Mouse (Mus musculus) brown adipose tissue, adult 24 weeks (tissue): ENCODE measurements around the gene Zfp536. TPM values are rescaled to one million over a fixed set of nuclear protein-coding genes. Genes with fewer than 3 reads are reported as not detected.
"Not testable (repeated sequence)": the region's sequence is repeated elsewhere in the genome, so short reads cannot be mapped to it uniquely, and the experiment has no call there.

ENCODE experiments used
- H3K27ac ChIP-seq: fragments of 200-500 bp; replicated peaks from 2 replicates; pipeline ENCODE4 v1.5.1; 2012; ENCODE audit warnings: low read depth, mild to moderate bottlenecking, low read length
- H3K4me1 ChIP-seq: fragments of 200-500 bp; 2 replicates; pipeline ENCODE4 v1.6.1; 2012; ENCODE audit warnings: low read length, mixed read lengths; ENCODE audit not compliant: control insufficient read depth, insufficient read depth, insufficient read length
- H3K4me3 ChIP-seq: fragments of 200-500 bp; 2 replicates; pipeline ENCODE4 v1.5.1; 2012; ENCODE audit warnings: low read depth, mild to moderate bottlenecking, low read length, moderate library complexity; ENCODE audit not compliant: insufficient read depth
- polyA plus RNA-seq: library from polyadenylated mRNA; stranded (reverse); fragments of >200 nt; gene quantifications from 2 replicates; pipeline ENCODE4 v1.2.4, GENCODE M21; 2012; ENCODE audit not compliant: missing spikeins, insufficient read depth, insufficient read length

The Zfp536 gene
- polyA plus RNA-seq, 1 experiment, result not detected

DNA sequence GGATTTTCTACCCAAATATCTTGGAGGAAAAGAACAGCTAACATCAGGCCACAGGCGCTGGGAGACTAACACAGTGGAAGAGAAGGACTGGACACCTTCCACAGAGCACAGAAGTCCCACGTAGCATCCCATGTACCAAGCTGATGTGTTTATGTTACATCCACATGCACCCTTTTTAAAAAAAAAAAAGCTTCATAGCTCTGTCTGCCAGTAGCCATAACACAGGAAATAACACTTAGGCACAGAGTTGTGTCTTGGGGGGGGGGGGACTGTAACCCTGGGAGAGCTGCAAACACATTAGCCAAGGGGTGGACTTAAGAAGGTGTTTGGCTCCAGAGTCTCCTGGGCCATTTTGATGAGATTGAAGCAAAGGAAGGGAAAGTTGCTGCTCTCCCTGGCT is 155.6 kb downstream of the Zfp536 start:
- H3K4me1 ChIP-seq, result no peaks in the 10 kb centered on the region
- no peak overlapping the region for H3K27ac ChIP-seq
- no peak overlapping the region for H3K4me3 ChIP-seq

DNA sequence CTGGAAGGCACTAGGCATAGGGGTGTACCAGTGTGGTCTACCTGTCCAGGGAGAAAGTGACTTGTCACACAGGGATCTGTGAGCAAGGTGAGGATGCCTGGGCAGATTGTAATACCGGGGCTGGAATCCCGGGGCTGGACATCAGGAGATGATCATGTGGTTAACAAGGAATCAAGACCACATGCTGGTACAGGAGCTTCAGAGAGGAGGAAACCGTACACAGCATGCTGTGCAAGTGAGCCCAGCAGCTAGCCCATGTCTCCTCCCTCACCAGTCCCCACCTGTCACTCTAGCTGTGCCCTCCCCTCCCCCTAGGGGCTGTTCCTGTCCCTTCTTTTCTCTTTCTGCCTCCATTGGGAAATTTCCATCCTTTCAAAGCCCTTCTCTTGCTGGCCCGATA is 157.5 kb downstream of the Zfp536 start:
- Histone ChIP-seq H3K27ac (no peak overlapping the region), H3K4me1 (no peaks in the 10 kb centered on the region), H3K4me3 (no peak overlapping the region)

DNA sequence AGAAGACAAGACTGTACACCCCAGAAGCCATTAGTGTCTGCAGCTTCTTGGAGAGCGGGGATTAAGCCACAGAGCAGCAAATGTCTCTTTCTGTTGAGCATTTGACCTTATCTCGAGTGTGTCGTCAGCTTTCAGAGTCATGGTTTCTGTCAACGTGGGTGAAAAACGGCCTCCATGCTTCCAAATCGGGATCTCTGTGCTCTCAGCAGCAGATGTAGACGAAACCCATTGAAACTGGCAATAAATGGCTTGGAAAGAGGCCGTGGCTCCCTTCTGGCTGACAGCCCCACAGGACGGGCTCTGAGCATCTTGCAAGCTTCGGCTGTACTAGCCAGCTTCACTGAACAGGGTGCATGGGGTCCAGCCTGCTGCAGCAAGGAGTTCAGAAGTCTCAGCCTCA is 159.1 kb downstream of the Zfp536 start:
- no peak overlapping the region for H3K27ac ChIP-seq

DNA sequence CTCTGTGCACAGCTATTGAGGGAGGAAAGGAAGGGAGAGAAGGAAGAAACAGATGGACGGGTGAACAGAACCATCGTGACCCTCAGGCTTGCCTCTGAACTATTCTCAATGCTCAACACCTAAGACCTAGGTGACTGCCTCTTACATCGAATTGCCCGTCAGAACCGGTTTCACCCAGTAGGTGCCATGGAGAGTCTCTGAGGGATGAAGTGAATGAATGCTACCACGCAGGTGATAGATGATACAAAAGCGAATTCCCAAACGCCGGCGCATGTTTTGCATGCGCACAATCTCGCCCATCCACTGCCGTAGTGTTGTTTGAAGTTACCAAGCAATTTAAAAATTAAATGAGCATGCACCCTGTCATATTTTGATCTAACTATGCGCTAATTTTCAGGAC is 164.9 kb downstream of the Zfp536 start:
- Histone ChIP-seq H3K4me3 (no peak overlapping the region), H3K4me1 (no peaks in the 10 kb centered on the region), H3K27ac (no peak overlapping the region)

More for the DNA sequence above, 159.1 kb downstream of the Zfp536 start:
- no peak overlapping the region for H3K4me3 ChIP-seq
- H3K4me1 ChIP-seq, result no peaks in the 10 kb centered on the region

DNA sequence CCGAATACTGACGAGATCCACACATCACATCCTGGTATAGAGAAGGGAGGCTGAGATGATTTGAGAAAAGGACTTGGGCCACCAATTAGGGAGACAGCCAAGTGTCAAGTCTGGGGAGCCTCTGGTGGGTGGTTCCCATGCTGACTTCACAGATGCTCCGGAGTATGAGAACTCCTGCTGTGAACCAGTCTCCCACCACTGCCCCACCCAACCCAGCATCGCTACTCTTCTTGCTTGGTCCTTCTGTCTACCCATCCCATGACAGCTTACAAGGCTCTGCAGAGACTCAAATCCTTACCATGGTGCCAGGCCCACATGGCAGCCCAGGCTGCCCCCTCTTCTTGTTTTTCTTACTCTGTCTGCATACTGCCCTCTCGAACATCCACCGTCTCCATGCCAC is 165.5 kb downstream of the Zfp536 start:
- Histone ChIP-seq H3K27ac (no peak overlapping the region), H3K4me3 (no peak overlapping the region), H3K4me1 (no peaks in the 10 kb centered on the region; the same call in 1 of the 2 replicates)

DNA sequence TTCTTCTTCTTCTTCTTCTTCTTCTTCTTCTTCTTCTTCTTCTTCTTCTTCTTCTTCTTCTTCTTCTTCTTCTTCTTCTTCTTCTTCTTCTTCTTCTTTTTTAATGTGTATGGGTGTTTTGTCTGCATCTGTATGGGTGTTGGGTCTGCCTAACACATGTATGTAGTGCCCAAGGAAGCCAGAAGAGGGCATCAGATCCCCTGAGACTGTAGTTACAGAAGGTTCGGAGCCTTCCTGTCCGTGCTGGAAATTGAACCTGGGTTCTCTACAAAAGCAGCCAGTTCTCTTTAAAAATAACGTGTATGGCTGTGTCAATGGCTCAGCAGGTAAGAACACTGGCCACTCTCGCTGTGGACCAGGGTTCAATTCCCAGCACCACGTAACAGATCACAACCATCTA is 167.0 kb downstream of the Zfp536 start:
- Histone ChIP-seq H3K4me3 (no peak overlapping the region), H3K27ac (no peak overlapping the region), H3K4me1 (no peaks in the 10 kb centered on the region; the same call in 1 of the 2 replicates)

DNA sequence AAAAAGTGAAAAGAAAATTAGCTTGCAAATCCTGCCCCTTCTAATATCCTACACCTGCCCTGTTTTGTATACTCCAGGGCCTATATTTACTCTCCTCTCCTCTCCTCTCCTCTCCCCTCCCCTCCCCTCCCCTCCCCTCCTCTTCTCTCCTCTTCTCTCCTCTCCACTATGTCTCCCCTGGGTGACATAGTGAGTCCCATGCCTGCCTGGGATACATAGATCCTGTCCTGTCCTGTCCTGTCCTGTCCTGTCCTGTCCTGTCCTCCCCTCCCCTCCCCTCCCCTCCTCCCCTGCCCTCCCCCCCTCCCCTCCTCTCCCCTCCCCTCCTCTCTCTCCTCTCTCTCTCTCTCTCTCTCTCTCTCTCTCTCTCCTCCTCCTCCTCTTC is 169.9 kb downstream of the Zfp536 start:
- not testable (repeated sequence) for H3K27ac ChIP-seq, H3K4me1 ChIP-seq, H3K4me3 ChIP-seq

DNA sequence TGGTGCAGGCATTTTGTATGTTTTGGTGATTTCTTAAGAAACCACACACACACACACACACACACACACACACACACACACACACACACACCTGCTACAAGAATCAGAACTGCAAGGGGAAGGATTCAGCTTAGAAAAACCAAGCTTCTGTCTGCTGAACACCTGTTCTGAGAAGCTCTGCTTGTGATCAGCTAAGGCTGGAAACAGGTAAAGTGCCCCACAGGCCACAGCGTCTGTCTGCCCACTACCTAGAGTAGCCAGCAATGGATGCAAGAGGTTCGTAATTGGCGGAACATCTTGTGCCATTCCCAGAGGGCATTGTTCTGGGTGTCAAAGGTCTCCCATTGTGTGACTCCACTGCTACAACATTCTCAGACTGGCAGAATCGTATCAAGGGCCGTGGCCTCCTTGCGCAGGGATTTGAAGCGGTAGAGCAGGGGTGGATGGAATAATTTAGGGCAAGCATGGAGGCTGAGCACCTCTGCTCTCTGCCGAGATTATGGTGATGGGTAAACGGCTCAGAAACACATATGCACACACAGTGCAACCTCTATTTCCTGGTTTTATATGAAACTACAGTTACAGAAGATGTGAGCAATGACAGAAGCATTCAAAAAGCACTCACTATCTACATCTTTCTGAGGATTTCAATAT is 170.4 kb downstream of the Zfp536 start:
- Histone ChIP-seq H3K4me1 (no peaks in the 10 kb centered on the region; the same call in 1 of the 2 replicates), H3K27ac (no peak overlapping the region), H3K4me3 (no peak overlapping the region)

DNA sequence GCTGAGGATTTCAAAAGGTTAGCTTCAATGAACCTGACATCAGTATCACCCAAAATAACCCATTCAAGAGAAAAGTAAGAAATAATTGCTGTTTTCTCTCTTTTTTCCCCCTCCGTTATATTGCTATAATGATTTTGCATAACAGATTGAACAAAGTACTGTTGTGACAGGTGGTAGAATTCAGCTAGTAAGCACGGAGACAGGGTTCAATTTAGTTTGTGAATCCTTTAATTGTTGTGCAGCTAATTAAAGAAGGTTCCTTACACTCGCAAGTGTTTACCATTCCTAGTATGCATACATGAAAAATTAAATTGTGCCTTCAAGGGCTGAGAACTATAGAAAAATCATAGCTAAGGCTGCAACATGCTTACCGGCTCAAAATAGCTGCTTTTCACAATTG is 173.1 kb downstream of the Zfp536 start:
- no peak overlapping the region for H3K27ac ChIP-seq
- no peak overlapping the region for H3K4me3 ChIP-seq
- no peaks in the 10 kb centered on the region; the same call in 1 of the 2 replicates for H3K4me1 ChIP-seq

DNA sequence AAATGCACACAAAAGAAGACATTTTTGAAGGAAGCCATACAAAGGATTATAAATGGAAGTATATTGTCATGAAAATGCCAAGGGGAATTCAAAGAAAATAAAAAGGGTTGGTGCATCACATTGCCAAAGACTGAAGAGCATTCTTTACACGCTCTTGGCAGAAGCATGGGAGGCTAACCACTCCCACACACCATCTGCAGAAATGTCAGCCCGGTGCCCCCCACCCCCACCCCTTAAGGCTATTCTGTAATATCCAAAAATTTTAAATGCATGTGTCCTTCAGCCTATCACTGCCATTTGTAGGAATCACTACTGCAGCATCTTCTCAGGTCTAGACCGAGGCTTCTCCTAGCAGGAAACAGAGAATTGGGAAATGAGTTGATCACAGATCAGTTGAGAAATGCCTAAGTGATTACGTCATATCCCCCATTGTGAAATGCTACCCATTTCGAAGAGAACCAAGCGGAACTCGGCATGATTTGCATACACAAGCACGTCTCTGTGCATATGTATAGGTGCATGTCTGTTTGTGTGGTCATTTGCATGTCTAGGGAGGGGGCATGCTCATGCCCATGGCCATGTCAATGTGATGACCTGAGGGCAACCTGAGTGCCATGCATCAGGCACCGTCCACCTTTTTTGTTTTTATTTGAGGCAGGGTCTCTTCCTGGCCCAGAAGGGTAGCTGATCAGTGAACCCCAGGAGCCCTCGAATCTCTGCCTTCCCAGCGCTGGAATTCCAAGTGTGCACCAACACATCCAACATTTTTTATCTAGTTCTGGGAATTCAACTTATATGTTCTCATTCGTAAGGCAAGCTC is 179.0 kb downstream of the Zfp536 start:
- Histone ChIP-seq H3K4me1 (no peaks in the 10 kb centered on the region), H3K4me3 (no peak overlapping the region), H3K27ac (no peak overlapping the region)

DNA sequence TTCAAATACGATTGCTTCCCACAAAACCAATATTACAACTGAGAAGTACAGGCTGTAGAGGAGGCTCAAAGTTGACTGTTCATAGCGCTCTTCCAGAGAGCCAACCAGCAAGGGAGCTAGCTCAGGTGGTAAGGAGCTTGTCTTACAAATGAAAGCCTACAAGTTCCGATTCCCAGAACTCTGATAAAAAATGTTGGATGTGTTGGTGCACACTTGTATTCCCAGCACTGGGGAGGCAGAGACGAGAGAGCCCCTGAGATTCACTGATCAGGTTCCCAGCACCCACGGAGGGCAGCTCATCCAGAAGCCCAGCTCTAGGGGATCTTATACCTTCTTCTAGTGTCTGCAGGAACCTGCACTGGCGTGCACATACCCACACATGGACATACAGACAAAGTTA is 179.9 kb downstream of the Zfp536 start:
- H3K4me1 ChIP-seq, result no peaks in the 10 kb centered on the region
- H3K4me3 ChIP-seq, result no peak overlapping the region
- no peak overlapping the region for H3K27ac ChIP-seq

DNA sequence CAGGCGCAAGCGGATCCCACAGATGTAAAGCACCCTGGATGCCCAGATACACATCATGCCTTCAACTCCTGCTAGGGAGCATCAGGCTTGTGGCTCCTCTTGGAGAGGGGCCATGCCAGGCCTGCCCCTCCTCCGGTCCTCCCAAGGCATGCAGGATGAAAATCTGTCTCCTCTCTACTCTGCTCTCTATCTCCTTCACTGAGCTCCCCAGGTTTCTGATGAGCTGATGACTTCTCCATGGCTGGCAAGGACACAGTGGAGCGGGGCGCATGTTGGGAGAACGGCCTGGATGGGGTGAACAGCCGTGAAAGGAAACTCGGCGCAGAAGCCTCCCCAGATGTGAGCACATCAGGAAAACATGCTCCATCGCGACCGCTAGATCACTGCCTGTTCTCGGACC is 186.7 kb downstream of the Zfp536 start:
- Histone ChIP-seq H3K27ac (no peak overlapping the region), H3K4me3 (no peak overlapping the region), H3K4me1 (no peaks in the 10 kb centered on the region)

DNA sequence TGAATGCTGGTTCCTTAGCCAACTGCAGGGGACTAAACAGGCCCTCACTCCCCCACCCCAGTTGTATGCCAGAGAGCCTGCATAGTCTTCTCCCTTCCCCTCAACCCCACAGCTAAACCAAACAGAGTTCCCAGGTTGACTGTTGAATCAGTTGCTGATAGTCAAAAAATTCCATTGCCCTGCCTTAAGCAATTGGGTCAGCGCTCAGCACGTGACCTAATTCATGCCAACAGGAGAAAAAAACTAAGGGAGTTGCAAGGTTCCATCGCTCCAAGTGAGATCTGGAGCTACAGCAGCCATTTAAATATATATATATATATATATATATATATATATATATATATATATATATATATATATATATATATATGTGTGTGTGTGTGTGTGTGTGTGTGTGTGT is 192.2 kb downstream of the Zfp536 start:
- H3K27ac ChIP-seq, result no peak overlapping the region
- H3K4me1 ChIP-seq, result no peaks in the 10 kb centered on the region
- no peak overlapping the region for H3K4me3 ChIP-seq

DNA sequence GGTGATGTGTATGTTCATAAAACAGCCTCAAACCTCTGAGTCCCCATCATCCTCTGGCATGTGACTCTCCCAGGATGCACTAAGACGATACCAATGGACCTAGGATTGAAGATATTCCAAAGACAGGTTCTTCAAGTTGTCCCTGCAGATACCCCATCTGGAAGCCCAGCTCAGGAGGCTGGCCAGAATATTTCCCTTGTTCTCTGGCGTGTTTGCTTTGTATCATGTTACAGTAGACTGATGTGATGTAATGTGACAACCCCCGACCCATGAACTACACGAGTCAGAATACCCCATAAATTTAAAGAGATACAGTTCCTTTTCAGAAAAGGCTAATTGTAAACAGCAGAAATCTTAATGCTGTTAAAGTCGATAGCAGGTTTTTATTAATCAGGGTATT is 192.9 kb downstream of the Zfp536 start:
- Histone ChIP-seq H3K27ac (no peak overlapping the region), H3K4me3 (no peak overlapping the region), H3K4me1 (no peaks in the 10 kb centered on the region)

DNA sequence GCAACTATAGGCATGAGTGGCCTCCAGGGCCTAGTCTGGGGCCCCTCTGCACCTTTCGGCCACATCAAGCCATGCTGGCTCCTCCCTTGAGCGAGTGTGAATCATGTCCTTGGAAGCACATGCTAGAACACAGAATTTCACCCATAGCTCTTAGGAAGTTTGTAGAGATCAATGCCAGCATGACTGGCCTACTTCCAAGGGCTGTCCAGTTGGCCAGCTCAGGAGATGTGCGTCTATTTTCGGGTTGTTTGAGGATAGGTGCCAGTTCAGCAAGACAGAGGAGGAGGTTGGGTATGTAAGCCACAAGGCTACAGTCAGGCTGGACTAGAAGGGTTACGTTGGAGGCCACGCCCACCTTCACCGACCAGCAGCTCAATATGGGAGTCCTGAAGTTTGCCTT is 201.4 kb downstream of the Zfp536 start:
- Histone ChIP-seq H3K4me1 (no peaks in the 10 kb centered on the region), H3K4me3 (no peak overlapping the region), H3K27ac (no peak overlapping the region)
